Mouse (Mus musculus): ENCODE results near the gene A630010A05Rik.
"Not testable (repeated sequence)": the region's sequence is repeated elsewhere in the genome, so short reads cannot be mapped to it uniquely, and the experiment has no call there.

Gene A630010A05Rik

DNA sequence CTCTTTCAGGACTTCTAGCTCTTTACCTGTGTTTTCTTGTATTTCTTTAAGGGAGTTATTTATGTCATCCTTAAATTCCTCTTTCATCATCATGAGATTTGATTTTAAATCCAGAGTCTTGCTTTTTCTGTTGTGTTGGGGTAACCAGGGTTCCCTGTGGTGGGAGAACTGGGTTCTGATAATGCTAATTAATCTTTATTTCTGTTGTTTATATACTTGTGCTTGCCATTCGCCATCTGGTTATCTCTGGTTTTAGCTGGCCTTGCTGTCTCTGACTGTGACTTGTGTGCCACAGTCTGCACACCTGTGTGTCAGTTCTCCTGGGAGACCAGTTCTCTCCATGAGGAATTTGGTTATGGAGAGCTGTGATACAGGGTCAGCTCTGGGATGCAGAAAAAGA lies at the start of gene A630010A05Rik:
A630010A05Rik (plus strand) TSS at position 301 of the 400 bp plus-strand sequence.
- DNase-seq (ENCODE audit: low spot score in 2 of 2) = no peak

DNA sequence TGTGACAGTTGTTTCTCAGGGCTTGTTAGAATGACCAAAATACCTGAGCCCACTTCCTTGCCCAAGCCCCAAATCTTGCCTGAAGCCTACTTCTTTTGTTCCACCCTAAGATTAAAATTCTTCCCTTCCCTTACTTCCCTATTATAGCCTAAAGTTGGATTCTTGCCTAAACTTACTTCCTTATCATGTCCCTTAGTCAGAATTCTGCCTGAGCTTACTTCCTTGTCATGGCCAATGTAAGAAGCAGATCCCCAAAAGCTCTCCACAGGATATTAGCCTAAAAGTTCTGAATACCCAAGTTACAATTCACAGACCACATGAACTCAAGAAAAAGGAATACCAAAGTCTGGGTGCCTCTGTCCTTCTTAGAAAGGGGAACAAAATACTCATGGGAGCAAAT lies 26.4 kb upstream of the A630010A05Rik start:
- DNase-seq (ENCODE audit: low spot score in 2 of 2) = no peak

DNA sequence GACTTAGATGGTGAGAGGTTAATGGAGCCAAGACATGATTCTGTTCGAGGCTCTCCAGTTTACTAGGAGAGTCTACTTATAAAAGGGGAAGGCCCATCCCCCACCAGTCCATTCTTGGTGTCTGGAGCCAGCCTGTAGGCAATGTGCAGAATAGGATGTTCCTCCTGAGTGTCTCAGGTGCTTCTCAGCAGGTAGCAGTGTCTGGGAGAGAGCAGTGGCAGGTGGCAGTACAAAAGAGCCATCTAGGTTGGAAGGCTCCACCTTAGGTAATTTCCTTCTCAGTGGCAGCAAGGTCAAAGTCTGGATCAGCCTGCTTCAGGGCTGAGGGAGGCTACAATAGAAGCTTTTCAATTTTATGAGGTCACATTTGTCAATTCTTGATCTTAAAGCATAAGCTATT lies 4.9 kb upstream of the A630010A05Rik start:
- DNase-seq (ENCODE audit: low spot score in 2 of 2) = not testable (repeated sequence)
